Mouse (Mus musculus) C2C12 (cell line): ENCODE results near the gene Smad5.

ENCODE experiments used
- CTCF ChIP-seq: IDR thresholded peaks from one replicate; pipeline ENCODE4 v1.5.1; 2011; ENCODE audit not compliant: control insufficient read depth, insufficient read depth, insufficient read length
- USF1 ChIP-seq: IDR thresholded peaks from one replicate; pipeline ENCODE4 v1.6.1; 2011; ENCODE audit warnings: low read depth, mild to moderate bottlenecking, control low read depth, moderate library complexity

DNA sequence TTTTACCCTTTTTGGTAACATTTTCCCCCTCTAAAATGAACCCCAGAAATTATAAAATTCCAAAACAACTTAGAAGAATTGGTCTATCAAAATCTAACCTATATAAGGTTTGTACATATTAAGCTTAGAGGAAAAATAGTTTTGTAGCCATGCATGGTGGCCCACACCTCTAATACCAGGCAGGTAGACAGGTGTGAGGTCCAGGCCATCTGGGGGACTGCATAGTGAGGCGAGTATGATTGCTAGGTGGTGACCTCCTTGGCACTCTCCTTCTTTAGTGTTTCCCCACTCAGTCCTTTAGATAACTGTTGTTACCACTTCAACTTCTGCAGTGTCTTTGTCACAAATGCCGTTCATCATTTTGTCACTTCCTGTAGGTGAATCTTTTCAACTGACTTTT, 1.8 kb downstream of the Smad5 start:
- no peak for TF ChIP-seq CTCF
- no peak for TF ChIP-seq USF1
